Mouse (Mus musculus): Measurements from ENCODE around the gene Tasp1.

The Tasp1 gene

DNA sequence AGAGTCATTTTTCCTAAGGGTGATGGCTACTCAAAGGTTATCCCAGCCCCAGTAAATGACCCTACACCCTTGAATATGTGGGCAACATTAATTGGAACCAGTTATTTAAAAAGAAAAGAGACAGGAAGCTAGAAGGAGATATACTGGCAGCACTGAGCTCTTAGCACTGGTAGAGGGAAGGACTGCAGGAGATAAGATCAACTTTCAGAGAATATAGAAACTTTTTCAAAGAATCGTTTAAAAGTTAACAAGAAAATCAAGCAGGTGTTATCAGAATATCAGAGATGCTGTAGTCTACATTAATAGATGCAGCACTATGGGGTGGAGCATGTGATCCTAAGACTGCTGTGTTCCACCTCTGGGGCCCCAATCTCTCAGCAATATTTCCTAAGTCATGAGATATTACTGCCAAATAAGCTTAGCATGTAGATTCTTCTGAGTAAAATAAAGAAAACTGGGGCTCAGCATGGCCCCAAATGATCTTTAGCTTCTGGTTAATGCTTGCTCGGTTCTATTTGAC is 14.9 kb downstream of the Tasp1 start:
- 92% methylated on average over 2 of the region's 2 CpGs for WGBS

DNA sequence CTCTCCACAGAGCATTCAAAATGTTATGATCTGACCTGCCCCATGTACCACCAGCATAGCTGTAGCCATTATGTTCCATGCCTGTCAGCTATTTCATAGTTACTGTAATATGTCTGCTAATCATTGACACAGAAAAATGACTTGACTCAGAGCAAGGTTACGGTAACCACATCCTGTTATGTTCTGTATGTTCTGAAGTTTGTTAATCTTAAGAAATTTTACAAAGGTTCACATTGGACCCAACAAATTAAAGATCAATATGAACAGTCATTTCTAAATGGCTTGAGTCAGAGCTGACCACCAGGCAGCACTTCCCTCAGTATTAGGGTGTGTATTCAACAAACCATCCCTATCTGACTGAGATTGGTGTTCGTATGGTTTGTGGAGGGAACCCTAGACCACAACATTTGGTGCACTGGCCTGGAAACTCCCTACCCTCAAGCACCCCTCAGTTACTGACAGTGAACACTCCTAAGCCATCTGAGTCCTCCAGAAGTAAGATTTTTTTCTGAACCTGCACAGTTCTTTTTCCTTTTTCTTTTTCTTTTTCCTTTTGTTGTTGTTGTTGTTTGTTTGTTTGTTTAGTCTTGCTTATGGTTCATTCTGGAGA is 24.0 kb downstream of the Tasp1 start:
- 93% methylated on average over 2 of the region's 2 CpGs for WGBS

DNA sequence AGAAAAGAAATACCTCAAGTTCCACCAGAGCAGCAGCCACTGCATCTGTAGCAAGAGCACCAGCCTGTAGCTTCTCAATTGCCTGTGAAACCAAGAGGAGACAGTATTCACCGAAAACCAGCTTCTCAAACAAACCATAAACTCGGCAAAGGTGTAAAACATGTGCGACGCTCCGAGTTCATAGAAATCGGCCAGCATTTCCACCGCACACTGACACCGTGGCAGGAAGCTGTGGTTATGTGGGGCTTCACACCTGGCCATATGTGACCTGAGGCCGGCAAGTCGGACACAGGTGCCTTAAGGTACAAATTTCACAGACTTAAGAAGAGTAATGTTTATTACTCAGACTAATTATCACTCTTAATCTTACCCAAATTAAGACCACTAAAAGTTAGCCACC is 24.5 kb downstream of the Tasp1 start:
- WGBS = 88% methylated on average over 10 of the region's 10 CpGs

DNA sequence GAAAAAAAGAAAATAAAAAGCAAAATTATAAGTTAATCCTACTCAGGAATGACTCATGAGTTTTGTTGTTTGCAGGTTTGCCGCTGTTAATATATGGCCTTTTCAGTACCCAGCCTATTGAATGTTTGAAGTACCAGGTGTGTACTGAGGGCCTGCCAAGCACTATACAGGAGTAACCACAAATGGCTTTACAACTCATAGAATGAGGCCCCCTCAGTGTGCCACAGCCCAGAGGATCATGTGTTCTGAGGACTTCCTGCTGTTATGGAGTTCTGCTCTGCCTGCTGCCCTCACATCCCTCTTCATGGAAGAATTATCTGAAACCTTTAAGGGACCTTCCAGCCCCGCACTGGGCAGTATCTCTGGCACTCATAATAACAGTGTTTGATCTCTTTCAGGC is 29.1 kb downstream of the Tasp1 start:
- 92% methylated on average over 2 of the region's 2 CpGs for WGBS

DNA sequence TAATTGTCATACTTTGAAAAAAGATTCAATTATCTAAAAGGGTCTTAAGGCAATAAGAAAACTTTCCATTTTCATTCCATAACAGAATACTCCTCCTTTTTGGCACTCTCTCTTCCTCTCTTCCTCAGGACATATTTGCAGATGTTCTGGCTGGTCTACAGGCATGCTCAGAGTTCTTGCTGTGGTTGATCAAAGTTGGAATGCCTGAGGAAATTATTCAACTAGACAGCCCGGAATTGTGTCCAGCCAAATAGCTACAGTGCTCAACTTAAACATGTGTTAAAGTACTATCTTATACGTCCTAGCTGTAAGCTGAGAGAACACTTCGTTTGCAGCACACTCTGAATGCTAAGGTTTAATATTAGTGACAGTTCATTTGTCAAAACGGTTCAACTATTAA is 41.7 kb downstream of the Tasp1 start:
- 75% methylated on average over 4 of the region's 4 CpGs for WGBS

DNA sequence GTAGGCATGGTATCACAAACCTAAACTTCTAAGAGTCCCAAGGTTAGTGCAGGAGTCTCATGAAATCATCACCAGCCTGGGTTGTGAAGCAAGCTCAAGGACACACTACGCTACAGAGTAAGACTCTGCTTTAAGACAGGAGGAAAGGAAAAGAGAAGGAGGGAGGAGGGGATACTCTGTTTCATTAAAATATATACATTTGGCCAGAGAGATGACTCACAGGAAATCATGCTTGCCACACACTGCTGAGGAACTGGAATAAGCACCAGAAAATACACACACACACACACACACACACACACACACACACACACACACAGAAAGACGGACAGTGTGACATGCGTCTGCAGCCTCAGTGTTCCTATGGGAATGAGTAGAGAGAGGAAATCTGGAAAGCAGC is 59.2 kb downstream of the Tasp1 start:
- 76% methylated on average over 3 of the region's 3 CpGs for WGBS

DNA sequence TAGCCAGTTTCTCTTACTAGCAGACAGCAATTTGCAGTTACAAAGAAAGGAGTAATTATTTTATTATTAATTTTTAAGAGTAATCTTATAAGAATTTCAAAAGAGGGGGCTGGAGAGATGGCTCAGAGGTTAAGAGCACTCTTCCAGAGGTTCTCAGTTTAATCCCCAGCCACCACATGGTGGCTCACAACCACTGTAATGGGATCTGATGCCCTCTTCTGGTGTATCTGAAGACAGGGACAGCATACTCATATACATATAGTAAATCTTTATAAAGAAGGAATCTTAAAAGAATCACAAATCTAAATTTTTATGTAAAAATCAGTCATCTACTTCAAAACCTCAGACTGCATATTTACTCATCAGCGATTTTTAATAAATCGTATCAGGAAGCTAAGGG is 68.4 kb downstream of the Tasp1 start:
- 95% methylated on average over 2 of the region's 2 CpGs for WGBS

DNA sequence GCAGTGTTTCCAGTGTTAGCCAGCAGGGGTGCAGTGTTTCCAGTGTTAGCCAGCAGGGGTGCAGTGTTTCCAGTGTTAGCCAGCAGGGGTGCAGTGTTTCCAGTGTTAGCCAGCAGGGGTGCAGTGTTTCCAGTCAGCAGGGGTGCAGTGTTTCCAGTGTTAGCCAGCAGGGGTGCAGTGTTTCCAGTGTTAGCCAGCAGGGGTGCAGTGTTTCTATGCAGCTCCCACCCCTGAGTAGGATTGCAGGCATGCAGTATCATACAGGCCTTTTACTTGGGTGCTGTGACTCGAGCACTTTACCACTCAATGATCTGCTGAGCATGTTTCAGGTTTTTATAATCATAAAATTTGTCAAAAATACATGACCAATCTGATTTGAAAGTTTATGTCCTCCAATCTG is 76.7 kb downstream of the Tasp1 start:
- WGBS = 97% methylated on average over 1 of the region's 1 CpGs

DNA sequence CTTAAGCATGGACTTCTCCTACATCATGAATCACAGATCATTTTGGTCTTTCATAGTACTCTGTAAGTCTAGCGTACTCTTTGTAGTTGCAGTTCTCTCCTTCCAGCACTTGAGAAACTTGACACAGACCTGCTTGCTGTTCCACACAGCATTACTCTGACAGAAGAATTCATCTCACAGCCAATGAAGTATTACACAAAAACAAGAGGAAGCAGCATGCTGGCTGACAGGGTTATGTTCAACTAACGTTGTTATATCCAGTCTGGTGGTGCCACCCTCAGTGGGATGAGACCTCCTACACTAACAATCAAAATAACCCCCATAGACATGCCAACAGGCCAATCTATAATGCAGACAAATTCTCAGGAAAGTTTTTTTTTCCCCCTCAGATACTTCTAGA is 99.2 kb downstream of the Tasp1 start:
- 53% methylated on average over 2 of the region's 2 CpGs for whole genome bisulfite sequencing

DNA sequence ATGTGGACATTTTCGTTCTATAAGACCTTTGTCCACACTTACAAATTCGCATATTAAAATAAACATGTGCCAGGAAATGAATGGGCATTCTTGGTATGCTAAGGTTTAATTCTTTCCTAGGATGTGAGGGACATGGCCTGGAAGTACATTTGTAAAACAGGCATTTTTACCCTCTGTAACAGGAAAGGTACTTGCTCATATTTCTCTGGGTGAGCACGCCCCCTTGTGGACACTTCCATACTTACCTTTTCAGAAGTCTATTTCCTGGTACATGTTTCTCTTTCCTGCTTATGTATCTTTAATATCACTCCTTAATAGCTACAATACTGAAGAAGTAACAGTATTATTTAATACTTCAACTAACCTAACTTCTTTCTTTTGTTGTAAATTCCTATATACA is 100.3 kb downstream of the Tasp1 start:
- 56% methylated on average over 3 of the region's 3 CpGs for WGBS

DNA sequence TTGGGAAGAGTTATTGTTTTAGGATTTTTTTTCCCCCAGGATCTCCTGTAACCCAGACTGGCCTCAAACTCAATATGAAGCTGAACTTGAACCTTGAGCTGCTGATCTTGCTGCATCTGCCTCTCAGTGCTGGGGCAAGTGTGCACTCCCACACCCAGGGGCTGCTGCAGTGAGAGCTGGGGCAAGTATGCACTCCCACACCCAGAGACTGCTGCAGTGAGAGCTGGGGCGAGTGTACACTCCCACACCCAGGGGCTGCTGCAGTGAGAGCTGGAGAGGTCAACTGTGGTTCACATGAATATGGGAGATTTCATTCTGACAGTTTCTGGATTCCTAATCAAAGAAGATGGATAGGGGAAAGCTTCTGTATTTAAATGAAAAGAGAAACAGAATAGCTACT is 117.8 kb downstream of the Tasp1 start:
- 65% methylated on average over 1 of the region's 1 CpGs for whole genome bisulfite sequencing

DNA sequence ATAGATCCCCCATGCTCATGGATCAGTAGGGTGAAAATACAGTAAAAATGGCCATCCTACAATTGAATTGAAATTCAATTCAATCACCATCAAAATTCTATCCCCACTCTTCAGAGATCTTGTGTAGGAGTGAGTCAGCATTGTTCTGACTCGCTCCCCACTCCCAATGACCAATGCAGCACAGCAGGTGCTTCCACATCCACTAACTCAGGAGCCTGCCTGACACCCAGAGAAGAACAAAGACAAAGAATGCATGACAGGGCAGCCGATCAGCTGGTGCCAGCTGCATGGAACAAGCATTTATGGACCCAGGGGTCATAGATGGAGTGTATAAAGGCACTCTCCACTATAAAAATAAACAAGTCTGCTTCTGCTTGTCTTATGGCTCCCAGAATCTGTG is 129.0 kb downstream of the Tasp1 start:
- WGBS = 68% methylated on average over 2 of the region's 2 CpGs

DNA sequence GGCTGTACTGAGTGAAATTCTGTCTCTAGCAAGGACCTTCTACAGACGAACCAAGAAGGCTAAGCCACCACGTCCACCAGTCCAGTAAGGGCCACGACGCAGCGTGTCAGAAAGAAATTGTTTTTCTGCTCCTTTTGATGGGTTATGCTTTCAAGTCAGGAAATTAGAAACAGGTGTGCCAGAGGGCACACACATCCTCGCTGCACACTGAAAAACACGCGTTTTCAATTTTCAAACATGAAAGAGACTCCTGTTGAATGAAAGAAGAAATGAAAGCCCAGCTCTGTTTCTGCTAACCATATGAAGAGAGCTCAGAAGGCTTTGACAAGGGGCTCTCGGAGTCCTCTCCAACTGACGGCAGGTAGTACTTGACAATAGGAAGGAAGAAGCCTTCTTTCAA is 132.0 kb downstream of the Tasp1 start:
- WGBS = 90% methylated on average over 10 of the region's 10 CpGs

DNA sequence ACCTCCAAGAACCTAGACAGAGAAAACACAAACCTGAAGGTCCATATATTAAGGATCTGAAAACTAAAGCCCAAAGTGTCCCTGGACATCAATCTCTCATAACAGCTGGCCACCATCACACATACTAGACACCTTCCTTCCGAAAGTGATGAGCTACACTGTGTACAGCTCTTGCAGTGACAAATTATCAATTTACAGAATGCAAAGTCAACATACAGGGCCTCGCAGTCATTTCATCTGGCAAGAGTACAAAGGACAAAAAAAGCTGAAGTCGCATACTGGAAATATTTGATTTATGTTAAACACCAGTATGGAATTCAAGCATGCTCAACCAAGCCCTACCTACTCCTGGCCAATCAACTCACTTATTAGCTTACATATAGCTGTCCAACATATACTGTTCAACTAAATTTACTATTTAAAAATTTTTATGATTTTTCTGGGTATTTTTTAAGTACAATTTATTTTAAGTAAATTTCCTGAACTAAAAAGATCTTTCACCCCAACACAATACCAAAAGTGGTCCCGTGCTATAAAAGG is 132.5 kb downstream of the Tasp1 start:
- WGBS = 89% methylated on average over 4 of the region's 4 CpGs

DNA sequence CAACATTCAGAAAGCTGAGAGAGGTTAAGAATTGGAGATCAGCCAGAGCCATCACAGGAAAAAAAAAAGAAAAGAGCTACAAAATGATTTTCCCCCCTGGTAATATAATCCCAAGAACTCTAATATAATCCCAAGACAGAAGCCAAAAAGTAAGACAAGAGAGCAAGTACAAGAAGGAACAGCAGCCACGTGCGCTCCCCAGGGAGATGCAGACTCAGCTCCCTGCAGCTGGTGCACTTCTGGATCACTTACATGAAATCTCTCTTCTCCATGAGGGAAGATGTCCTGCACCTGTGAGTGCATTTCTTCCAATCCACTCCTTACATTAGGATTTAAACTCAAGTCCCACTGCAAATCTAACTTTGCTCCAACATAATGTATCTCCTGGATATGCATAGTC is 134.4 kb downstream of the Tasp1 start:
- WGBS = 81% methylated on average over 2 of the region's 2 CpGs

DNA sequence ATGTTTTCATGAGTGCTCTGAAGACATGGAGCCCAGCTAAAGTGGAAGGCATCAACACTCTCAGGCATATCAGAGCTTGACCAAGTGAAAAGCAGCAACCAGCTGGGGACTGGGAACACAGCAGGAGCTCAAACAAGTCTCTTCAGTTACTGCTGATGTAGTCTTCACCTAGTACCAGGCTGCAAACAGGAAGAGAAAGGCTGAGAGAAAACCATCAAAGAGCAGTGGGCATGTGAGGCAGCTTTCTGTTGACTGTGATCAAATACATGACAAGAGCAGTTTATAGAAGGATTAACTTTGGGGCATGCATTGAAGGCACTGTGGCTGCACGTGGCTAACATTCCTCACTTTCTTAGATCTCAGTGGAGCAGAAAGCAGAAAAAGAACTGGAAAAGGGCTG is 141.7 kb downstream of the Tasp1 start:
- WGBS = 52% methylated on average over 1 of the region's 1 CpGs

DNA sequence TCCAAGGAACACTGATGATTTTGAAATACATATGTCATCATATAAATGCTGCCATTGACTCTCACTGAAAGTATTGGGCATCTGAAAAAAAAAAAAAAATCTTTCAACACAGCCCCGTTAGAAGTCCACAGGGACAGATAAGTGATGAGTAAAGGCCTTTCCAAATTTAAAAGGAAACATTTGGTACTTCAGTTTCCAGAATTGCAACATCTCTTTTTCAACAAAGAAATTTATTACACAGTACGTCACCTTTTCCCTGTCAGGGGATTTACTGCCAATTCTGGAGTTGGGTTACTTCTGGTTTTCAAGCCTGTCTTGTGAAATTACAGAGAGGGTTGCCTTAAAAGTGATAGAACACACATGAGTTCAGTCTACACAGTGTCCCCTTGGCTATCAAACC is 146.8 kb downstream of the Tasp1 start:
- WGBS = 76% methylated on average over 2 of the region's 2 CpGs

DNA sequence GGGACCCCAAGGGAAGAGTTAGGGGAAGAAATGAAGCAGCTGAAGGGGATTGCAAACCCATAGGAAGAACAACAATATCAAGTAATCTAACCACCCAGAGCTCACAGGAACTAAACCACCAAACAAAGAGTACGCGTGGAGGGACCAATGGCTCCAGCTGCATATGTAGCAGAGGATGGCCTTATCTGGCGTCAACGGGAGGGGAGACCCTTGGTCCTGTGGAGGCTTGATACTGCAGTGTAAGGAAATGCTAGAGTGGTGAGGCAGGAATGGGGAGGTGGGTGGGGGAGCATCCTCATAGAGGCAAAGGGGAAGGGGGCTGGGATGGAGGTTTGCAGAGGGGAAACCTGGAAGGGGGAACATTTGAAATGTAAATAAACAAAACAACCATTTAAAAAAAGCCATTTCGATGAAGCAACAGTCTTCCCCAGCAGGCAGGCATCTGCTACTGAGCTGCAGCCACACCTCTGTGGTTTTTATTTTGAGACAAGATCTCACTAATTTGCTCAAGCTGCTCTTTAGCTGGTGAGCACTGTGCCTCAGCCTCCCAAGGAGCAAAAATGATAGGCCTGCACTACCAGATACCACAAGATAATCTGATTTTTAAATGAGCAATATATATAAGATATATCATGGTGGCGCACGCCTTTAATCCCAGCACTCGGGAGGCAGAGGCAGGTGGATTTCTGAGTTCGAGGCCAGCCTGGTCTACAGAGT is 160.0 kb downstream of the Tasp1 start:
- 91% methylated on average over 9 of the region's 9 CpGs for WGBS

DNA sequence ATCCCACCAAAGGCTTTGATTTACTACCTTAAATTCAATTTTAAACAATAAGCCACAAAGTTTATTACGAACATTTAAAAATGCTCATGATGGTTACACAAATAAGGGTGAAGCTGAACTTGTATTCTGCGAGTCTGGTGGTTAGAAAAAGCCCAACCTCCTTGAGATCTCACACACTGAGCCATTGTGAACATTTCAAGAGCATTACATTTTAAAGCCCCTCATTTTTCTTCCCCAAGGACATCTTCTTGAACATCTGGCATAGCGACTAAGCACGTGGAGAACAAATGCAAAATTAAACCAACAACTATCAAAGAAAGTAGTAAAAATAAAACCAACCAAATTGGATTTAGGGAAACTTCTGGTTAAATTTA is 182.4 kb downstream of the Tasp1 start:
- WGBS = 60% methylated on average over 4 of the region's 4 CpGs

DNA sequence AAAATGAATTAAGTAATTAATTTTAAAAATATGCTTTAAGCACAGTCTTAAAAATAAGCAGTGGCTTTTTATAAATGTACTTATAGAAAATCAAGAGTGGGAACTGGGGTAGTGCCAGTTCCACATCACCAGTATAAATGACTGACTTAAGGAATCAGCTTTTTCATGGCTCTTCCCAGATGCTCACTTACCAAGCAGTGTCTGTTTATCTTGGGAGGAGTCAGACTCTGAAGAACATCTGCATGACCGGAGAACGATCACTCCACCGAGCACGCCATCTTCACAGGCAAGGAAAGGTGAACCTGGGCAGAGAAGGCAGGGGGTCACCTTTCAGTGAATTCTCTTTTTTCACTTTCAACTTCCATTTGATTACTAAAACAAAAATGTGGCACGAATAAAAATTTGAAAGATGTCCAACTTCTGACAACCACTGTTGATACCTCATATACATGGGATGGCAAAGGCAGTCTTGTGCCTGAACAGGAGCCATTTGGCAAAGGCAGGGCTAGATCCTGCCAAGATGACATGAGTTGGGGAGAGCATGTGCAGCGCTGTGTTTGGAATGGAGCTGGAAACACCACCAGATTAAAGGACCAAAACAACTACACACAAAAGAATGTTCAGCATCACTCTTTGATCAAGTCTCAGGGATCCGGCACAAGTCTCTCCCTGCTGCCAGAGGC is 182.9 kb downstream of the Tasp1 start:
- 71% methylated on average over 7 of the region's 7 CpGs for WGBS

DNA sequence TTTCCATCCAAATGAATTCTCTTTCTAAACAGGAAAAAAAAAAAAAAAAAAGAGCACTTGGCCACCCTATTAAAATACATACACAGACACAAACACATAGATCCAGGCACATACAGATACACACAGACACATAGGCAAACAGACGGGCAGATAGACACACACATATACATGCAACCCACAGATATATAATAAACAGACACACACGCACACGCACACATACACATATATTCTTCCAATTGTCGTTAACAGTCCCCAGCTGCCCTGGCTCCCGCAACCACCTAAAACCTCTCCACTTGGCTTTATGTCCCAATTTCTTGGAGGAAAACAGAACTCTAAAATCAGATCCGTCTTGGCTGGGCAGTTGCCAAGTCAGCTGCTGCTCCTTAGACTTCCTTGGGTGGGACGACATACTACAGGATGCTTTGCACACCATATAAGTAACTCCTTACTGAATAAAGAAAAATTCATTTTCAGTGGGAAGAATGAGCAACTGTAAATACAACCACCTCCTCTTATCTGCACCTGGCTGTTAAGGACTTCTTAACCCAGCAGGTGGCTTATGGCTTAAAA is 188.5 kb downstream of the Tasp1 start:
- 51% methylated on average over 7 of the region's 7 CpGs for WGBS

DNA sequence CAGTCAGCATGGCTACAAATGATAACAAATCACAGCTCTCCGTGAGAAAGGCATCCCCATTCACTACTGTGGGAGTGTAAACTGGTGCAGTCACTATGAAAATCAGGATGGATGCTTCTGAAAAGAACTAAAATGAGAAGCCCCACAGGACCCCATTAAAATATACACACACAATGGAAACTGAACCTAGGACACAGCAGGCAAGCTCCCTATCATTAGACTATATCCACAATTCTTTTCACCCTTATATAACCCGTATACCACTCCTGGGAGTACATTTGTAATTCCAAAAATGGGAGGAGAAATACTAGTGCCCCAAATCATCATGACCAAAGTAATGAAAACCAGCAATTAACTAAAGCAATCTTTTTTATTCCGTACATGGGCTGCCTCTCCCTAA is 190.7 kb downstream of the Tasp1 start:
- 75% methylated on average over 3 of the region's 3 CpGs for WGBS

DNA sequence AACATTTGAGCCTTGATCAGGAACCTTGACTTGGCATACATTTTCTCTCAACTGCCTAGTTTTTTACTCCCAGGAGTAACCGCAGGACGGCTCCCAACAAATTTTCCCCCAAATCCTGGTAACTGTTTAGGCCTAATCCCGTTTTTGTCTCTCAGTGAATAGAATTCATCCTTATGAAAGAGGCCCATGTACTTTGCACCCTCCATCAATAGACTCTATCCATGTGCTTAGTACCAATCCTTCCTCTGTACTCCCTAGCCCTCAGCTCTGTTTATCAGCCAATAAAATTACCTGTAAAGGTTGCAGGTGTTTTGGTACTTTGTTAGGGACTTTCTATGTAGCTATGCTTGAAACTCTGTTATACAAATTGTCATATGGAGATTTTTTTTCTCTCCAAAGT is 192.4 kb downstream of the Tasp1 start:
- WGBS = 63% methylated on average over 3 of the region's 3 CpGs
